In genomic region chrX:167315093-167315726, GRCm38 (mm10) we compare ENCODE assay signal across 15 mouse cellular contexts. TPM values are rescaled to one million over a fixed set of nuclear protein-coding genes. Genes with fewer than 3 reads are reported as not detected.
"Had no signal": no experiment of that assay in that cellular context is flagged by ENCODE, and none has a peak within 500 bp of the region (broad histone marks: within the 10 kb centered on the region; RNA-seq: fewer than 3 reads in every experiment).

No protein-coding gene starts in this region.

- H3K27ac ChIP-seq: intestine, embryonic 15.5 days; kidney, embryonic 15.5 days; limb, embryonic 13.5 days; liver, embryonic 14.5 days; midbrain, embryonic 12.5 days had no signal

- H3K36me3 ChIP-seq: intestine, embryonic 15.5 days; kidney, embryonic 15.5 days; limb, embryonic 13.5 days; midbrain, embryonic 12.5 days had no signal

- H3K9me3 ChIP-seq: intestine, embryonic 15.5 days; kidney, embryonic 15.5 days; limb, embryonic 13.5 days; megakaryocyte, embryonic 14.5 days; midbrain, embryonic 12.5 days had no signal

- ATAC-seq: intestine, embryonic 15.5 days; midbrain, embryonic 16.5 days had no signal

- H3K4me1 ChIP-seq: intestine, embryonic 15.5 days; kidney, embryonic 15.5 days; limb, embryonic 13.5 days had no signal

- H3K9ac ChIP-seq: intestine, embryonic 15.5 days; kidney, embryonic 15.5 days; limb, embryonic 13.5 days; liver, embryonic 14.5 days; midbrain, embryonic 12.5 days had no signal

- H3K4me3 ChIP-seq: intestine, embryonic 15.5 days; kidney, embryonic 15.5 days; limb, embryonic 13.5 days; midbrain, embryonic 12.5 days had no signal

- DNase-seq: kidney, adult 2 months; kidney, postnatal 14 days; left cerebral cortex, postnatal 4 days; lung, adult 18-20 months; right cerebral cortex, postnatal 4 days; spleen, adult 18-20 months; thymus, postnatal 36 days had no signal

- H3K4me2 ChIP-seq: intestine, embryonic 15.5 days; kidney, embryonic 15.5 days; limb, embryonic 13.5 days; midbrain, embryonic 12.5 days had no signal

RNA-seq across cellular contexts. Expression of gene Tlr8, which starts 51.1 kb away (rescaled TPM):
- polyA plus RNA-seq: midbrain, embryonic 16.5 days; neural tube, embryonic 14.5 days had no signal
